Mouse (Mus musculus) spleen, adult 2 months (tissue): Measurements from ENCODE around the gene Cox8c.

ENCODE experiments used
- CTCF ChIP-seq: fragments of 200-500 bp; IDR thresholded peaks from 2 replicates; pipeline ENCODE4 v1.5.1; 2011; ENCODE audit warnings: mild to moderate bottlenecking, inconsistent platforms; ENCODE audit not compliant: insufficient read depth, insufficient read length, insufficient replicate concordance; ENCODE audit errors: extremely low read depth
- POLR2A ChIP-seq: fragments of 200-500 bp; IDR thresholded peaks from 2 replicates; pipeline ENCODE4 v1.6.1; 2011; ENCODE audit warnings: low read depth, low read length, inconsistent platforms

DNA sequence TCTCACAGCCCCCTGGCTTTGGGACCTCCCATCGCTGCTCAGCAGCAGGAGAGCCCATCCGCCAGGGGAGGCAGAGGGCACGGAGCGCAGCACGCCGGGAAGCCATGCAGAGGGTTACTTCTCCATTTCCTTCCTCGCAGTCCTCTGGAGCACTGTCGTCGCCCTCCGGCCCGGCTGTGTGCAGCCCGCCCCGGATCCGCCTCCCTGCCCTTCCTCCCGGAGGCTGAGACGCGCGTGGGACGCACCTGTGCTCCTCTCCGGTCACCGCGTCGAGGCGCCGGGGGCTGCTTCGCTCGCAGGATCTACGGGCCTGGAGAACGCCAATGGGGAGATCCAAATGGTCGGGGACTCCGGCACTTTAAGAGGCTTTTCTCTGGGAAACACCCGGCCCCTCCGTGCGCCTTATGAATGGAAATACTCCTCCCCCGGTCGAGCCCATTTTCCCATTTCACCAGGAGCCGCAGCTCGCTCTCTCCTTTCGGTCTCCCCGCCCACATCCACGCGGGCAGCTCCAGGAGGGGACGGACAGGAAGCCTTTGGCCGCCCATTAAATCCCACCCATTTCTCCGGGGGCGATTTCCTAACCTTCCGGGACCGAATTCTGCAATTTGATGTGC, 49.8 kb downstream of the Cox8c start, which contains the start of gene Unc79:
- TF ChIP-seq CTCF (no peak), POLR2A (no peak)
